Mouse (Mus musculus): ENCODE measurements around the gene Pla2g5. TPM values are rescaled to one million over a fixed set of nuclear protein-coding genes. Genes with fewer than 3 reads are reported as not detected.

The Pla2g5 gene
- polyA plus RNA-seq, 1 experiment: 43.7 TPM

DNA sequence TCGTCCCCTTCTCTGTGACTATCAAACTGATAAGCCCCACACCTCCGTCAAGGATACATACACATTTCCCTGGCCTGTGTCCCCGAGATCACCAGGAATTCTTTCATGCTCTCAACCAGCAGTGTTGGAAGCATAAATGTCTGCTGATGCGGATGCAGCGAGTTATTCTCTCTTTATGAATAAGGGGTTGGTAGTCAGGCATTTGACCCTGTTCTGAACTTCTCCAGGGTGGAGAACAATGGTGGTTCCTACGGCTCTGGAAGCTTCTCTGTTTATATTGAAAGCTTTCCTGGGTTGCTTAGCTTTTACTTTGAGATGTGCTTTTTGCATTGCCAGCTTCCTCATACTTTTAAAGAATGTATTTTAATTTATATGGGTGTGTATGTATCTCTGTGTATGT lies 10.6 kb upstream of the Pla2g5 start, which contains the start of gene Gm13030:
TSS of gene Gm13030 (minus strand) at position 101 of the 400 bp plus-strand sequence.
- Histone ChIP-seq H3K36me3 (ENCODE audit: control insufficient read depth, insufficient read depth, low read length) (no peaks in the 10 kb centered on the region), H3K27me3 (ENCODE audit: control insufficient read depth, insufficient read depth, low read length) (no peaks in the 10 kb centered on the region), H3K27ac (ENCODE audit: insufficient read depth, low read length) (no peak within 1 kb of the TSS), H3K4me3 (ENCODE audit: extremely low read depth, insufficient read depth, insufficient read length) (no peak within 1 kb of the TSS), H3K4me1 (ENCODE audit: control insufficient read depth, insufficient read depth, insufficient read length) (no peaks in the 10 kb centered on the region)
- DNase-seq (ENCODE audit: low read depth in 1 of 2, low spot score in 2 of 2): no peak
- 88% methylated on average over 6 of the region's 6 CpGs for WGBS
- TF ChIP-seq POLR2A (IDR thresholded peaks at IDR 0.05; ENCODE audit: low read depth, low read length): no peak

DNA sequence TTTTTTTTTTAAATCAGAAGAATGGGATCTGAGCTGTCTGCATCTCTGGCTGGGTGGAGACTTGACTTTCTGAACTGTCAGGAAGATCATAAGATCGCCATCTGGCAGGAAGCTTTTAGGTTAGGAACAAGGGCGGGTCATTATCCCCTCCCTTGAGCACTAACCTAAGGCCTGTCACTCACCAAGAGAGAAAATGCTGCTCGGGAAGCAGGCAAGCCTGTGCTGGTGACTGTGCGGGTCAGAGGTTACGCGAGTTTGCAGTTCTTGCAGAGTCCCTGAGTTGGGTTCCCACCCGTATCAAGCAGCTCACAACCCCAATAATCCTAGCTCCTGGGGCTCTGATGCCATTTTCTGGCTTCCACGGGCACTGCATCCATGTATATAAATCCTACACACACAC lies 5.4 kb upstream of the Pla2g5 start:
- 56% methylated on average over 8 of the region's 8 CpGs for WGBS
- no peaks in the 10 kb centered on the region for H3K4me1 ChIP-seq (ENCODE audit: control insufficient read depth, insufficient read depth, insufficient read length)
- no peaks in the 10 kb centered on the region for H3K36me3 ChIP-seq (ENCODE audit: control insufficient read depth, insufficient read depth, low read length)
- TF ChIP-seq CTCF (IDR thresholded peaks at IDR 0.05; ENCODE audit: extremely low read depth, insufficient read depth, insufficient read length, insufficient replicate concordance): no peak
- TF ChIP-seq POLR2A (IDR thresholded peaks at IDR 0.05; ENCODE audit: low read depth, low read length): no peak
- no peak for DNase-seq (ENCODE audit: low read depth in 1 of 2, low spot score in 2 of 2)
- H3K27me3 ChIP-seq (ENCODE audit: control insufficient read depth, insufficient read depth, low read length): no peaks in the 10 kb centered on the region
- no peak overlapping the region for H3K27ac ChIP-seq (ENCODE audit: insufficient read depth, low read length)
- no peak overlapping the region for H3K4me3 ChIP-seq (ENCODE audit: extremely low read depth, insufficient read depth, insufficient read length)

DNA sequence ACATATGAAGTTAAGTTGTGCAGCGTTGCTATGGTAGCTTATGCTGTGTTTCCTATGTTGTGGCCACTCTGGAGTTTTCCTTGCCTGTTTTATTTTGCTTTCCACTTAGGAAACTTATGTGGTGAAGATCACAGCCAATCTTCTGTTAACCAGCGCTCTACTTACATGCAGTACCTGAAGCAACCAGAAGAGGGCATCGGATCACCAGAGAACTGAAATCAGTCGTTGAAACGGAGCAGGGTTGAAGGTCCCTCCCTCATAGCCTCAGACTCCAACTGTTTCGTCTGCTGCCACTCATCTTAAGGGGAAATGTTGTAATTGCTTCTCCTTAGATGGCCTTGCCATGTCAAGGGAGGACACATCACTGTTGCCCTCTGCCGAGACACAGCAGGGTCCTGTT lies 3.1 kb upstream of the Pla2g5 start:
- TF ChIP-seq POLR2A (IDR thresholded peaks at IDR 0.05; ENCODE audit: low read depth, low read length) (no peak), CTCF (IDR thresholded peaks at IDR 0.05; ENCODE audit: extremely low read depth, insufficient read depth, insufficient read length, insufficient replicate concordance) (peak; percentile 70; the same call in 1 of the 2 replicates)
- Histone ChIP-seq H3K27ac (ENCODE audit: insufficient read depth, low read length) (no peak overlapping the region), H3K4me1 (ENCODE audit: control insufficient read depth, insufficient read depth, insufficient read length) (no peaks in the 10 kb centered on the region), H3K4me3 (ENCODE audit: extremely low read depth, insufficient read depth, insufficient read length) (no peak overlapping the region), H3K36me3 (ENCODE audit: control insufficient read depth, insufficient read depth, low read length) (no peaks in the 10 kb centered on the region), H3K27me3 (ENCODE audit: control insufficient read depth, insufficient read depth, low read length) (no peaks in the 10 kb centered on the region)
- peak; percentile 34 to 65 for DNase-seq (ENCODE audit: low read depth in 1 of 2, low spot score in 2 of 2)
- 11% methylated on average over 7 of the region's 7 CpGs for WGBS

DNA sequence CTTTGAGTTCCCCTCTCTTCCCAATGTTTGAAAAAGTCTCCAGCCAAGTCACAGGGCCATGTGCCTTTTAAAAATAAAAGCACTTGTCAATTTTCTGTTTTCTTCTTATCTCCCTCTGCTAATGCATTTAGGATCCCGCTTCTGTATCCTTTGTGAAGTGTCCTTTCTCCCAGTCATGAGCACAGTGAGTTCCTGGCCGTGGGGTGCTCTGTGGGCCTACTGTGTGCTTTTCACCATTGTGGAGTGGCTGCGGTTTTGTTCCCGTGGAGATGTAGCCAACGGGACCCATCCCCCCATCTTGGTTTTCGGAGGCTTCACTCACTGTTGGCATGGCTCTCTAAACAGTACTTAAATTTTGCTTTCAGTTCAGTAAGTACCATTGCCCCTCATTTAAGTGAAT lies 2.7 kb upstream of the Pla2g5 start:
- Histone ChIP-seq H3K4me3 (ENCODE audit: extremely low read depth, insufficient read depth, insufficient read length) (no peak overlapping the region), H3K4me1 (ENCODE audit: control insufficient read depth, insufficient read depth, insufficient read length) (no peaks in the 10 kb centered on the region), H3K27ac (ENCODE audit: insufficient read depth, low read length) (no peak overlapping the region), H3K36me3 (ENCODE audit: control insufficient read depth, insufficient read depth, low read length) (no peaks in the 10 kb centered on the region), H3K27me3 (ENCODE audit: control insufficient read depth, insufficient read depth, low read length) (no peaks in the 10 kb centered on the region)
- 70% methylated on average over 6 of the region's 6 CpGs for WGBS
- no peak for DNase-seq (ENCODE audit: low read depth in 1 of 2, low spot score in 2 of 2)
- TF ChIP-seq CTCF (IDR thresholded peaks at IDR 0.05; ENCODE audit: extremely low read depth, insufficient read depth, insufficient read length, insufficient replicate concordance) (no peak), POLR2A (IDR thresholded peaks at IDR 0.05; ENCODE audit: low read depth, low read length) (no peak)

DNA sequence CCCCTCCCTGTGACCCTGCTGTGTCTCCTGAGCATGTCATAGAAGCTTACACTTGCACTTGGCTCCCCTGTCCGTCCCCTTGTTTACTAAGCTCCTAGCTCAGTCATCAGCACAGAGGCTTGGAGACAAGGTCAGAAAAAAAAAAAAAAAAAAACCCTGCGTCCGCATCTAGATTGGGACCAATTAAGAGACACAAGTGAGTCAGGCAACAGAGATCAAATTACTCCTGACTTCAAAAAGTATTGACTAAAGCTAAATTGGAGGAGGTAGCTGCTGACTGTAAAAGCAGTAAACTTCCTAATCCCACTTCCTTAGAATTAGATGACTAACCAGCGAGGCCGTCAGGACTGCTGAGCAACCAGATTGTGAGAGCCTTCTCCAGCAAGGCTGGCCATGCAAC lies 1.8 kb upstream of the Pla2g5 start:
- no peak for DNase-seq (ENCODE audit: low read depth in 1 of 2, low spot score in 2 of 2)
- WGBS: 42% methylated on average over 5 of the region's 5 CpGs
- no peaks in the 10 kb centered on the region for H3K27me3 ChIP-seq (ENCODE audit: control insufficient read depth, insufficient read depth, low read length)
- H3K36me3 ChIP-seq (ENCODE audit: control insufficient read depth, insufficient read depth, low read length): no peaks in the 10 kb centered on the region
- H3K4me3 ChIP-seq (ENCODE audit: extremely low read depth, insufficient read depth, insufficient read length): no peak overlapping the region
- no peaks in the 10 kb centered on the region for H3K4me1 ChIP-seq (ENCODE audit: control insufficient read depth, insufficient read depth, insufficient read length)
- H3K27ac ChIP-seq (ENCODE audit: insufficient read depth, low read length): no peak overlapping the region
- TF ChIP-seq POLR2A (IDR thresholded peaks at IDR 0.05; ENCODE audit: low read depth, low read length): no peak
- TF ChIP-seq CTCF (IDR thresholded peaks at IDR 0.05; ENCODE audit: extremely low read depth, insufficient read depth, insufficient read length, insufficient replicate concordance): no peak

DNA sequence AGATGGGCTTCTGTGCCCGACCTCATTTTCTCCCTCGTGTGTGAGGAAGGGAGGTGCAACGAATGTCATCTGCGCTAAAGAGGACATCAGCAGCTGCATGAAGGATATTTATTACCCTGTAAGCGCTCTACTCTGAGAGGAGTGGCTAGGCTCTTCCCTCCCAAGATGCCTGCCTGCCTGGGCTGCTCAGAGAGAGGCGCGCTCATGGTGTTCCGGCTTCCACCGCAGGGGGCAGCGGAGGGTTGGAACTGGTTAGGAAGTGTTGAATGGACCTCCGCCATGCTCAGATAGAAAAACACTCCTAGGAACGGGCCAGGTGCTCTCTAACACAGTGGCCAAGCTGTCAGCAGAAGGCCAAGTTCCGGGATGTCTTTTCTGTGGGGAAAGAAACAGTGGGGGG lies 3.6 kb downstream of the Pla2g5 start:
- WGBS: 11% methylated on average over 13 of the region's 13 CpGs
- peak in 1 of 2 experiments; percentile 15 for DNase-seq (ENCODE audit: low read depth in 1 of 2, low spot score in 2 of 2)
- Histone ChIP-seq H3K36me3 (ENCODE audit: control insufficient read depth, insufficient read depth, low read length) (no peaks in the 10 kb centered on the region), H3K27ac (ENCODE audit: insufficient read depth, low read length) (no peak overlapping the region), H3K4me1 (ENCODE audit: control insufficient read depth, insufficient read depth, insufficient read length) (no peaks in the 10 kb centered on the region), H3K27me3 (ENCODE audit: control insufficient read depth, insufficient read depth, low read length) (no peaks in the 10 kb centered on the region), H3K4me3 (ENCODE audit: extremely low read depth, insufficient read depth, insufficient read length) (no peak overlapping the region)
- TF ChIP-seq POLR2A (IDR thresholded peaks at IDR 0.05; ENCODE audit: low read depth, low read length) (no peak), CTCF (IDR thresholded peaks at IDR 0.05; ENCODE audit: extremely low read depth, insufficient read depth, insufficient read length, insufficient replicate concordance) (peak; percentile 14; the same call in 1 of the 2 replicates)

GRCm38 (mm10) chr4:138859245-138859644 lies 4.0 kb downstream of the Pla2g5 start:
- Histone ChIP-seq H3K36me3 (ENCODE audit: control insufficient read depth, insufficient read depth, low read length) (no peaks in the 10 kb centered on the region), H3K4me3 (ENCODE audit: extremely low read depth, insufficient read depth, insufficient read length) (no peak overlapping the region), H3K4me1 (ENCODE audit: control insufficient read depth, insufficient read depth, insufficient read length) (no peaks in the 10 kb centered on the region), H3K27me3 (ENCODE audit: control insufficient read depth, insufficient read depth, low read length) (no peaks in the 10 kb centered on the region), H3K27ac (ENCODE audit: insufficient read depth, low read length) (no peak overlapping the region)
- no peak for DNase-seq (ENCODE audit: low read depth in 1 of 2, low spot score in 2 of 2)
- WGBS: 33% methylated on average over 9 of the region's 9 CpGs
- no peak for TF ChIP-seq CTCF (IDR thresholded peaks at IDR 0.05; ENCODE audit: extremely low read depth, insufficient read depth, insufficient read length, insufficient replicate concordance)
- TF ChIP-seq POLR2A (IDR thresholded peaks at IDR 0.05; ENCODE audit: low read depth, low read length): no peak
